In the genomic region with DNA sequence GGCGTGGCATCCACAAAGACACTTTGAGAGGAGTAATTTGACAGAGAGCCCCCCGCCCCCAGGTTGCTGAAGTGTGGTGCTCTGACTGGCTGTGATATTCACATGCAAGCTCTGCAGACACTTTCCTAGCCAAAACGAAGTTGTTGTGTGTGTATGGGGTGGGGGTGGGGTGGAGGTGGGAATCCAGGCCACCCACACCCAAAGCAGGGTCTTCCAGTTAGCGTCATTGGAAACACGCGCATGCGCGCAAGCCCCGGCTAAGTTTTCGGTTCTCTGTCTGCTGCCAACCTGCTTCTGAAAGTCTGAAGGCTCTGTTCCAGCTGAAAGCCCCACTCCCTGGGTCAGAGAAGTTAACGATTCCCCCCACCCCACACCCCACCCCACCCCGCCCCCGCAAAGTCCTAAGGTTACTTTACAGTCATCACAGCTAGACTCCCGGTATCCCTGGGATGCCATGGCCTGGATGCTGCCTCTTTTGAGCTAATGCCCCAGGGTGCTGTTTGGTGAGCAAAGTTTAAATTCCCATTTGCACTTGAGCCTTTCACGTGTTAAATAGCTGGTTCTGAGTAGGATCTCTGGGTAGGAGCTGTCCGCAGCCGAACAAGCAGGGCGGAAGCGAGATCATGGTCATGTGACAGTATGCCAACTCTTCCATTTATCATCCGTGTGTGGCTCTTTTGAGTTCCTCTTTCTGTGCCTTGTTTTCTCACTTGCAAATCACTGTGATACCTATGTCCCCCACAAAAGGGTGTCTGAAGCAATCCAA, we compare ENCODE assay signal across 8 mouse cellular contexts. TPM values are rescaled to one million over a fixed set of nuclear protein-coding genes. Genes with fewer than 3 reads are reported as not detected.
DNase-seq lines count a peak whose midpoint lies in the region; ATAC-seq lines count a peak whose summit lies in the region.

No protein-coding gene starts in this region.

- 7% methylated on average over 20 of the region's 20 CpGs for WGBS in heart, embryonic 14.5 days
- WGBS in embryonic facial prominence, embryonic 15.5 days = 5% methylated on average over 20 of the region's 20 CpGs
- 5% methylated on average over 20 of the region's 20 CpGs for WGBS in stomach, embryonic 15.5 days

- H3K36me3 ChIP-seq in heart, embryonic 14.5 days (ENCODE audit: control insufficient read depth, insufficient read depth, low read length) = no peaks in the 10 kb centered on the region
- H3K36me3 ChIP-seq in embryonic facial prominence, embryonic 15.5 days = no peaks in the 10 kb centered on the region
- no peaks in the 10 kb centered on the region for H3K36me3 ChIP-seq in stomach, embryonic 15.5 days

- H3K4me2 ChIP-seq in heart, embryonic 14.5 days (ENCODE audit: low read length) = peak overlapping the region; percentile 87
- peak overlapping the region; percentile 69 for H3K4me2 ChIP-seq in embryonic facial prominence, embryonic 15.5 days (replicated peaks)
- peak overlapping the region; percentile 81 for H3K4me2 ChIP-seq in stomach, embryonic 15.5 days

- H3K4me3 ChIP-seq in heart, embryonic 14.5 days (ENCODE audit: control insufficient read depth in 1 of 2, insufficient read depth in 1 of 2, low read depth in 1 of 2, low read length in 2 of 2) = peak overlapping the region; percentile 41 to 42
- peak overlapping the region; percentile 36 for H3K4me3 ChIP-seq in embryonic facial prominence, embryonic 15.5 days (replicated peaks)
- H3K4me3 ChIP-seq in stomach, embryonic 15.5 days (replicated peaks) = peak overlapping the region; percentile 34

- H3K27me3 ChIP-seq in heart, embryonic 14.5 days (ENCODE audit: control insufficient read depth, insufficient read depth, low read length) = no peaks in the 10 kb centered on the region
- H3K27me3 ChIP-seq in embryonic facial prominence, embryonic 15.5 days = no peaks in the 10 kb centered on the region
- H3K27me3 ChIP-seq in stomach, embryonic 15.5 days (replicated peaks) = no peaks in the 10 kb centered on the region

- intact Hi-C loops in heart, postnatal 10 days (cut with DNase I) = no loop called here

- H3K9ac ChIP-seq in heart, embryonic 14.5 days (ENCODE audit: low read length) = peak overlapping the region; percentile 64
- peak overlapping the region; percentile 7; the same call in 1 of the 2 replicates for H3K9ac ChIP-seq in embryonic facial prominence, embryonic 15.5 days
- H3K9ac ChIP-seq in stomach, embryonic 15.5 days = no peak overlapping the region

- ATAC-seq in heart, embryonic 14.5 days (ENCODE audit: insufficient number of reproducible peaks, insufficient read depth, low FRiP score, low read depth) = no peak
- ATAC-seq in embryonic facial prominence, embryonic 15.5 days (ENCODE audit: insufficient number of reproducible peaks, low FRiP score, low TSS enrichment, low read depth) = no peak
- ATAC-seq in megakaryocyte progenitor cell, adult 5-6 weeks (replicated peaks; ENCODE audit: poor library complexity) = peak; percentile 62
- ATAC-seq in stomach, embryonic 15.5 days (ENCODE audit: insufficient read depth, low FRiP score, low read depth) = no peak

- peaks cover 5 to 7% of the 10 kb centered on the region in 2 experiments; a peak in 2 of 4 replicates for H3K4me1 ChIP-seq in heart, embryonic 14.5 days (ENCODE audit: control insufficient read depth in 2 of 2, insufficient read depth in 2 of 2, low read length in 2 of 2)
- peaks cover 13% of the 10 kb centered on the region for H3K4me1 ChIP-seq in embryonic facial prominence, embryonic 15.5 days
- peaks cover 4% of the 10 kb centered on the region; the same call in 1 of the 2 replicates for H3K4me1 ChIP-seq in stomach, embryonic 15.5 days

- H3K27ac ChIP-seq in heart, embryonic 14.5 days (replicated peaks in 1 of 2; ENCODE audit: control insufficient read depth in 1 of 2, insufficient read depth in 1 of 2, low read depth in 2 of 2, low read length in 2 of 2) = no peak overlapping the region
- peak overlapping the region; percentile 58 for H3K27ac ChIP-seq in embryonic facial prominence, embryonic 15.5 days (replicated peaks)
- H3K27ac ChIP-seq in stomach, embryonic 15.5 days = no peak overlapping the region

- H3K9me3 ChIP-seq in heart, embryonic 14.5 days (ENCODE audit: control insufficient read depth, low read length) = no peaks in the 10 kb centered on the region
- H3K9me3 ChIP-seq in embryonic facial prominence, embryonic 15.5 days (replicated peaks) = no peaks in the 10 kb centered on the region
- no peaks in the 10 kb centered on the region for H3K9me3 ChIP-seq in stomach, embryonic 15.5 days

- no peak for DNase-seq in heart, postnatal 10 days
- DNase-seq in ES-CJ7 (ENCODE audit: low read depth, low spot score) = peak; percentile 70
- peak; percentile 32 for DNase-seq in kidney, adult 9 months
- DNase-seq in gastrocnemius, postnatal 10 days = no peak

RNA-seq across cellular contexts. Expression of gene S1pr3, which starts 7.5 kb away (rescaled TPM):
- 15.2 and 16.3 TPM in 2 replicates for polyA plus RNA-seq in heart, embryonic 14.5 days (2014; fragmentation: Nextera tagmentation; extraction: Ambion mirVana)
- total RNA-seq in heart, postnatal 10 days (2021) = 10 to 100 TPM; 25.6 to 31.5 TPM
- polyA plus RNA-seq in embryonic facial prominence, embryonic 15.5 days (2015; fragmentation: Nextera tagmentation; extraction: Ambion mirVana) = 113 and 114 TPM in 2 replicates
- 12.5 and 13.0 TPM in 2 replicates for total RNA-seq in megakaryocyte progenitor cell, adult 5-6 weeks (2015)
- 8.0 and 8.2 TPM in 2 replicates for total RNA-seq in megakaryocyte progenitor cell, adult 5-6 weeks (2017)
- 37.7 and 43.4 TPM in 2 replicates for polyA plus RNA-seq in stomach, embryonic 15.5 days (2015; fragmentation: Nextera tagmentation; extraction: Ambion mirVana)
- total RNA-seq in gastrocnemius, postnatal 10 days (2021) = 10 to 100 TPM; 14.6 to 21.7 TPM

Comparison
In these comparisons a context has a peak if more than half of its experiments do, and no peak if none do; other contexts are left out.
1. DNase-seq: peak in ES-CJ7 (single experiment) and kidney, adult 9 months (single experiment); none in heart, postnatal 10 days (0 of 2) and gastrocnemius, postnatal 10 days (single experiment).
2. Peak in every context shown above with its lines, with median percentiles within 50 percentile points of each other: H3K4me2 ChIP-seq and H3K4me3 ChIP-seq.